Mouse (Mus musculus) neural tube, embryonic 12.5 days (tissue): ENCODE results near the gene Thap3. TPM values are rescaled to one million over a fixed set of nuclear protein-coding genes. Genes with fewer than 3 reads are reported as not detected.

ENCODE experiments used
- ATAC-seq: fragments of 200-750 bp; cut with Nextera tagmentation; 2 replicates; pipeline ENCODE4 v1.8.0; 2017; ENCODE audit warnings: low read depth, mild to moderate bottlenecking, moderate TSS enrichment, moderate library complexity; ENCODE audit not compliant: low FRiP score
- H3K27ac ChIP-seq: fragments of 300-500 bp; sonication (generic); 2 replicates; pipeline ENCODE4 v1.5.1; 2016
- H3K27me3 ChIP-seq: fragments of 300-500 bp; sonication (generic); replicated peaks from 2 replicates; pipeline ENCODE4 v1.6.1; 2016; ENCODE audit warnings: mild to moderate bottlenecking
- H3K36me3 ChIP-seq: fragments of 300-500 bp; sonication (generic); 2 replicates; pipeline ENCODE4 v1.6.1; 2016; ENCODE audit warnings: mild to moderate bottlenecking
- H3K4me1 ChIP-seq: fragments of 300-500 bp; sonication (generic); 2 replicates; pipeline ENCODE4 v1.6.1; 2016
- H3K4me2 ChIP-seq: fragments of 300-500 bp; sonication (generic); replicated peaks from 2 replicates; pipeline ENCODE4 v1.6.1; 2016; ENCODE audit warnings: mild to moderate bottlenecking
- H3K4me3 ChIP-seq: fragments of 300-500 bp; sonication (generic); 2 replicates; pipeline ENCODE4 v1.5.1; 2016
- H3K9ac ChIP-seq: fragments of 300-500 bp; sonication (generic); 2 replicates; pipeline ENCODE4 v1.6.1; 2016; ENCODE audit warnings: mild to moderate bottlenecking
- H3K9me3 ChIP-seq: fragments of 300-500 bp; sonication (generic); 2 replicates; pipeline ENCODE4 v1.6.1; 2016; ENCODE audit warnings: mild to moderate bottlenecking
- WGBS: fragments of 180-500 bp; shearing (Covaris S2); methylation state at CpG from one replicate; pipeline ENCODE4 v1.1.7; 2016; 5-methylcytosine and 5-hydroxymethylcytosine counted together
- polyA plus RNA-seq: library from polyadenylated mRNA; unstranded; fragments of >200 nt; fragmentation: Nextera tagmentation; extraction: Ambion mirVana; gene quantifications from 2 replicates; pipeline ENCODE4 v1.2.1, GENCODE M21; 2016

Gene Thap3
- polyA plus RNA-seq, 1 experiment from 2014 or later = 32.2 TPM

- Histone ChIP-seq H3K4me3 (no peak overlapping the region), H3K9ac (no peak overlapping the region), H3K27me3 (no peaks in the 10 kb centered on the region), H3K27ac (no peak overlapping the region), H3K4me2 (no peak overlapping the region), H3K9me3 (no peaks in the 10 kb centered on the region), H3K36me3 (peaks cover 69% of the 10 kb centered on the region), H3K4me1 (no peaks in the 10 kb centered on the region)
- no peak for ATAC-seq
- 94% methylated on average over 3 of the region's 3 CpGs for WGBS
Measured at GRCm38 (mm10) chr4:151975441-151975840, 13.4 kb downstream of the Thap3 start.

GRCm38 (mm10) chr4:151972221-151972967, 16.4 kb downstream of the Thap3 start:
- Histone ChIP-seq H3K27ac (no peak overlapping the region), H3K4me2 (no peak overlapping the region), H3K4me3 (no peak overlapping the region), H3K9ac (no peak overlapping the region), H3K27me3 (no peaks in the 10 kb centered on the region), H3K36me3 (peaks cover 57% of the 10 kb centered on the region), H3K9me3 (no peaks in the 10 kb centered on the region), H3K4me1 (no peaks in the 10 kb centered on the region)
- ATAC-seq = no peak
- WGBS = 76% methylated on average over 10 of the region's 10 CpGs

- Histone ChIP-seq H3K36me3 (peaks cover 48% of the 10 kb centered on the region), H3K4me2 (no peak overlapping the region), H3K4me1 (no peaks in the 10 kb centered on the region), H3K9me3 (no peaks in the 10 kb centered on the region), H3K27ac (no peak overlapping the region), H3K27me3 (no peaks in the 10 kb centered on the region), H3K9ac (no peak overlapping the region), H3K4me3 (no peak overlapping the region)
- WGBS = 79% methylated on average over 26 of the region's 26 CpGs
- ATAC-seq = no peak
Measured at GRCm38 (mm10) chr4:151968204-151968921, 20.4 kb downstream of the Thap3 start.

- H3K36me3 ChIP-seq = peaks cover 70% of the 10 kb centered on the region
- ATAC-seq = no peak
- no peaks in the 10 kb centered on the region for H3K9me3 ChIP-seq
- WGBS = 88% methylated on average over 3 of the region's 3 CpGs
- no peaks in the 10 kb centered on the region for H3K4me1 ChIP-seq
- H3K9ac ChIP-seq = no peak overlapping the region
- no peaks in the 10 kb centered on the region for H3K27me3 ChIP-seq
- H3K4me2 ChIP-seq = no peak overlapping the region
- no peak overlapping the region for H3K27ac ChIP-seq
- H3K4me3 ChIP-seq = no peak overlapping the region
Measured at GRCm38 (mm10) chr4:151962817-151963216, 26.0 kb downstream of the Thap3 start.

- H3K4me3 ChIP-seq = no peak overlapping the region
- 93% methylated on average over 3 of the region's 3 CpGs for WGBS
- no peak overlapping the region for H3K4me2 ChIP-seq
- no peak overlapping the region for H3K27ac ChIP-seq
- no peak overlapping the region for H3K9ac ChIP-seq
- H3K4me1 ChIP-seq = no peaks in the 10 kb centered on the region
- peaks cover 86% of the 10 kb centered on the region for H3K36me3 ChIP-seq
- no peaks in the 10 kb centered on the region for H3K9me3 ChIP-seq
- ATAC-seq = no peak
- H3K27me3 ChIP-seq = no peaks in the 10 kb centered on the region
Measured at GRCm38 (mm10) chr4:151960513-151960854, 28.3 kb downstream of the Thap3 start.

GRCm38 (mm10) chr4:151959849-151960512, 28.8 kb downstream of the Thap3 start:
- H3K4me1 ChIP-seq = no peaks in the 10 kb centered on the region
- H3K9me3 ChIP-seq = no peaks in the 10 kb centered on the region
- WGBS = 93% methylated on average over 11 of the region's 11 CpGs
- peaks cover 86% of the 10 kb centered on the region for H3K36me3 ChIP-seq
- H3K4me3 ChIP-seq = no peak overlapping the region
- no peaks in the 10 kb centered on the region for H3K27me3 ChIP-seq
- no peak overlapping the region for H3K9ac ChIP-seq
- ATAC-seq = no peak
- H3K4me2 ChIP-seq = no peak overlapping the region
- H3K27ac ChIP-seq = no peak overlapping the region

- H3K36me3 ChIP-seq = peaks cover 85% of the 10 kb centered on the region
- no peak for ATAC-seq
- H3K27ac ChIP-seq = no peak overlapping the region
- no peak overlapping the region for H3K4me2 ChIP-seq
- H3K4me3 ChIP-seq = no peak overlapping the region
- H3K27me3 ChIP-seq = no peaks in the 10 kb centered on the region
- no peaks in the 10 kb centered on the region for H3K4me1 ChIP-seq
- no peaks in the 10 kb centered on the region for H3K9me3 ChIP-seq
- no peak overlapping the region for H3K9ac ChIP-seq
- 86% methylated on average over 9 of the region's 9 CpGs for WGBS
Measured at GRCm38 (mm10) chr4:151957584-151958315, 31.0 kb downstream of the Thap3 start.

GRCm38 (mm10) chr4:151955791-151956190, 33.0 kb downstream of the Thap3 start:
- H3K36me3 ChIP-seq = peaks cover 87% of the 10 kb centered on the region
- no peak overlapping the region for H3K9ac ChIP-seq
- no peak overlapping the region for H3K4me2 ChIP-seq
- ATAC-seq = no peak
- H3K4me3 ChIP-seq = no peak overlapping the region
- no peaks in the 10 kb centered on the region for H3K27me3 ChIP-seq
- no peaks in the 10 kb centered on the region for H3K9me3 ChIP-seq
- no peak overlapping the region for H3K27ac ChIP-seq
- 87% methylated on average over 1 of the region's 1 CpGs for WGBS
- no peaks in the 10 kb centered on the region for H3K4me1 ChIP-seq

GRCm38 (mm10) chr4:151953209-151953608, 35.6 kb downstream of the Thap3 start:
- Histone ChIP-seq H3K4me3 (no peak overlapping the region), H3K4me1 (0 out of 2 replicates have a peak, but pooled peaks cover 2% of the 10 kb centered on the region), H3K27ac (no peak overlapping the region), H3K4me2 (no peak overlapping the region), H3K36me3 (peaks cover 63% of the 10 kb centered on the region), H3K9ac (no peak overlapping the region), H3K27me3 (no peaks in the 10 kb centered on the region), H3K9me3 (no peaks in the 10 kb centered on the region)
- ATAC-seq = no peak
- 93% methylated on average over 6 of the region's 6 CpGs for WGBS

- 94% methylated on average over 14 of the region's 14 CpGs for WGBS
- no peak for ATAC-seq
- H3K4me2 ChIP-seq = no peak overlapping the region
- no peak overlapping the region for H3K27ac ChIP-seq
- H3K4me3 ChIP-seq = no peak overlapping the region
- H3K9me3 ChIP-seq = no peaks in the 10 kb centered on the region
- H3K9ac ChIP-seq = peak overlapping the region; percentile 29; the same call in 1 of the 2 replicates
- H3K36me3 ChIP-seq = peaks cover 26% of the 10 kb centered on the region
- no peaks in the 10 kb centered on the region for H3K27me3 ChIP-seq
- 0 out of 2 replicates have a peak, but pooled peaks cover 2% of the 10 kb centered on the region for H3K4me1 ChIP-seq
Measured at GRCm38 (mm10) chr4:151948497-151949471, 40.0 kb downstream of the Thap3 start.

GRCm38 (mm10) chr4:151946211-151946610, 42.6 kb downstream of the Thap3 start:
- H3K27ac ChIP-seq = no peak overlapping the region
- no peak overlapping the region for H3K9ac ChIP-seq
- no peaks in the 10 kb centered on the region for H3K9me3 ChIP-seq
- peaks cover under 1% of the 10 kb centered on the region for H3K36me3 ChIP-seq
- WGBS = 91% methylated on average over 11 of the region's 11 CpGs
- ATAC-seq = no peak
- no peaks in the 10 kb centered on the region for H3K27me3 ChIP-seq
- H3K4me3 ChIP-seq = no peak overlapping the region
- H3K4me2 ChIP-seq = no peak overlapping the region
- 0 out of 2 replicates have a peak, but pooled peaks cover 2% of the 10 kb centered on the region for H3K4me1 ChIP-seq
